Mouse (Mus musculus) hindbrain, embryonic 13.5 days (tissue): ENCODE measurements around the gene Hamp. TPM values are rescaled to one million over a fixed set of nuclear protein-coding genes. Genes with fewer than 3 reads are reported as not detected.
"Not testable (repeated sequence)": the region's sequence is repeated elsewhere in the genome, so short reads cannot be mapped to it uniquely, and the experiment has no call there.

Experiments
- ATAC-seq: fragments of 200-750 bp; cut with Nextera tagmentation; 2 replicates; pipeline ENCODE4 v1.8.0; 2017; ENCODE audit warnings: moderate TSS enrichment; ENCODE audit not compliant: low FRiP score
- H3K27ac ChIP-seq: fragments of 300-500 bp; sonication (generic); 2 replicates; pipeline ENCODE4 v1.5.1; 2015; ENCODE audit warnings: inconsistent platforms, mild to moderate bottlenecking, moderate library complexity
- H3K27me3 ChIP-seq: fragments of 300-500 bp; sonication (generic); 2 replicates; pipeline ENCODE4 v1.6.1; 2015; ENCODE audit warnings: mild to moderate bottlenecking, inconsistent platforms
- H3K36me3 ChIP-seq: fragments of 300-500 bp; sonication (generic); 2 replicates; pipeline ENCODE4 v1.6.1; 2015; ENCODE audit warnings: mild to moderate bottlenecking, inconsistent platforms
- H3K4me1 ChIP-seq: fragments of 300-500 bp; sonication (generic); replicated peaks from 2 replicates; pipeline ENCODE4 v1.6.1; 2015; ENCODE audit warnings: inconsistent platforms
- H3K4me2 ChIP-seq: fragments of 300-500 bp; sonication (generic); 2 replicates; pipeline ENCODE4 v1.6.1; 2015; ENCODE audit warnings: inconsistent platforms, mild to moderate bottlenecking, moderate library complexity
- H3K4me3 ChIP-seq: fragments of 300-500 bp; sonication (generic); 2 replicates; pipeline ENCODE4 v1.5.1; 2015; ENCODE audit warnings: mild to moderate bottlenecking, inconsistent platforms
- H3K9ac ChIP-seq: fragments of 300-500 bp; sonication (generic); 2 replicates; pipeline ENCODE4 v1.6.1; 2015; ENCODE audit warnings: mild to moderate bottlenecking, inconsistent platforms
- H3K9me3 ChIP-seq: fragments of 300-500 bp; sonication (generic); 2 replicates; pipeline ENCODE4 v1.6.1; 2016; ENCODE audit warnings: inconsistent platforms
- WGBS: fragments of 180-500 bp; shearing (Covaris S2); methylation state at CpG from one replicate; pipeline ENCODE4 v1.1.7; 2015; 5-methylcytosine and 5-hydroxymethylcytosine counted together
- polyA plus RNA-seq: library from polyadenylated mRNA; unstranded; fragments of >200 nt; fragmentation: Nextera tagmentation; extraction: Ambion mirVana; gene quantifications from 2 replicates; pipeline ENCODE4 v1.2.1, GENCODE M21; 2015

The Hamp gene
- polyA plus RNA-seq, 1 experiment from 2014 or later = not detected

- WGBS = 84% methylated on average over 3 of the region's 3 CpGs
- Histone ChIP-seq H3K4me1 (no peaks in the 10 kb centered on the region), H3K9ac (no peak overlapping the region), H3K9me3 (no peaks in the 10 kb centered on the region), H3K4me2 (no peak overlapping the region), H3K4me3 (no peak overlapping the region), H3K27me3 (no peaks in the 10 kb centered on the region), H3K36me3 (no peaks in the 10 kb centered on the region), H3K27ac (no peak overlapping the region)
- no peak for ATAC-seq
These were observed 19.8 kb downstream of the Hamp start for GRCm38 (mm10) chr7:30924071-30924470.

GRCm38 (mm10) chr7:30922490-30922889 is 21.3 kb downstream of the Hamp start:
- WGBS = 47% methylated on average over 3 of the region's 3 CpGs
- not testable (repeated sequence) for H3K27ac ChIP-seq, H3K36me3 ChIP-seq, H3K9ac ChIP-seq, H3K4me2 ChIP-seq, H3K27me3 ChIP-seq, H3K4me1 ChIP-seq, H3K9me3 ChIP-seq, H3K4me3 ChIP-seq, ATAC-seq

GRCm38 (mm10) chr7:30920217-30920616 is 23.6 kb downstream of the Hamp start:
- no peak overlapping the region for H3K27ac ChIP-seq
- H3K9ac ChIP-seq = no peak overlapping the region
- H3K4me3 ChIP-seq = no peak overlapping the region
- H3K27me3 ChIP-seq = no peaks in the 10 kb centered on the region
- no peaks in the 10 kb centered on the region for H3K4me1 ChIP-seq
- no peaks in the 10 kb centered on the region for H3K36me3 ChIP-seq
- WGBS = 76% methylated on average over 3 of the region's 3 CpGs
- ATAC-seq = no peak
- no peak overlapping the region for H3K4me2 ChIP-seq
- no peaks in the 10 kb centered on the region for H3K9me3 ChIP-seq

- no peaks in the 10 kb centered on the region for H3K36me3 ChIP-seq
- H3K4me1 ChIP-seq = no peaks in the 10 kb centered on the region
- ATAC-seq = no peak
- H3K9ac ChIP-seq = no peak overlapping the region
- H3K9me3 ChIP-seq = no peaks in the 10 kb centered on the region
- no peak overlapping the region for H3K4me3 ChIP-seq
- H3K27ac ChIP-seq = no peak overlapping the region
- no peaks in the 10 kb centered on the region for H3K27me3 ChIP-seq
- WGBS = 64% methylated on average over 4 of the region's 4 CpGs
- no peak overlapping the region for H3K4me2 ChIP-seq
These were observed 26.6 kb downstream of the Hamp start for GRCm38 (mm10) chr7:30917219-30917618.

- Histone ChIP-seq H3K9ac (no peak overlapping the region), H3K27me3 (no peaks in the 10 kb centered on the region), H3K36me3 (no peaks in the 10 kb centered on the region), H3K4me1 (no peaks in the 10 kb centered on the region), H3K4me3 (no peak overlapping the region), H3K4me2 (no peak overlapping the region), H3K27ac (no peak overlapping the region), H3K9me3 (no peaks in the 10 kb centered on the region)
- WGBS = 30% methylated on average over 6 of the region's 6 CpGs
- no peak for ATAC-seq
These were observed 27.1 kb downstream of the Hamp start for GRCm38 (mm10) chr7:30916713-30917112.

GRCm38 (mm10) chr7:30914732-30915131 is 29.1 kb downstream of the Hamp start, which contains the start of gene Mag:
Mag (minus strand) TSS chr7:30914873.
- H3K4me1 ChIP-seq = no peaks in the 10 kb centered on the region
- H3K27ac ChIP-seq = no peak within 1 kb of the TSS
- H3K36me3 ChIP-seq = no peaks in the 10 kb centered on the region
- H3K4me2 ChIP-seq = no peak within 1 kb of the TSS
- no peak within 1 kb of the TSS for H3K4me3 ChIP-seq
- no peaks in the 10 kb centered on the region for H3K9me3 ChIP-seq
- no peaks in the 10 kb centered on the region for H3K27me3 ChIP-seq
- no peak for ATAC-seq
- H3K9ac ChIP-seq = no peak within 1 kb of the TSS
- WGBS = 77% methylated on average over 8 of the region's 8 CpGs

- Histone ChIP-seq H3K4me3 (no peak overlapping the region), H3K4me1 (peaks cover 10% of the 10 kb centered on the region), H3K27me3 (peaks cover 13% of the 10 kb centered on the region; the same call in 1 of the 2 replicates), H3K27ac (no peak overlapping the region), H3K9ac (no peak overlapping the region), H3K4me2 (no peak overlapping the region), H3K36me3 (no peaks in the 10 kb centered on the region), H3K9me3 (no peaks in the 10 kb centered on the region)
- ATAC-seq = no peak
- WGBS = 85% methylated on average over 6 of the region's 6 CpGs
These were observed 34.1 kb downstream of the Hamp start for GRCm38 (mm10) chr7:30909773-30910172.

- Histone ChIP-seq H3K27me3 (peaks cover 13% of the 10 kb centered on the region; the same call in 1 of the 2 replicates), H3K27ac (no peak overlapping the region), H3K36me3 (no peaks in the 10 kb centered on the region), H3K4me2 (peak overlapping the region; percentile 60), H3K9me3 (no peaks in the 10 kb centered on the region), H3K4me1 (peaks cover 10% of the 10 kb centered on the region), H3K9ac (no peak overlapping the region), H3K4me3 (peak overlapping the region; percentile 30)
- WGBS = 32% methylated on average over 17 of the region's 17 CpGs
- peak; percentile 61; the same call in 1 of the 2 replicates for ATAC-seq
These were observed 34.8 kb downstream of the Hamp start for GRCm38 (mm10) chr7:30908992-30909431.

- WGBS = 3% methylated on average over 25 of the region's 26 CpGs
- Histone ChIP-seq H3K27me3 (peaks cover 13% of the 10 kb centered on the region; the same call in 1 of the 2 replicates), H3K4me2 (peak overlapping the region; percentile 60), H3K9me3 (no peaks in the 10 kb centered on the region), H3K9ac (peak overlapping the region; percentile 61), H3K27ac (no peak overlapping the region), H3K4me3 (peak overlapping the region; percentile 30), H3K36me3 (no peaks in the 10 kb centered on the region), H3K4me1 (peaks cover 10% of the 10 kb centered on the region)
- ATAC-seq = peak; percentile 59; the same call in 1 of the 2 replicates
These were observed 35.4 kb downstream of the Hamp start for GRCm38 (mm10) chr7:30908277-30908991.

- no peak overlapping the region for H3K4me3 ChIP-seq
- no peak overlapping the region for H3K4me2 ChIP-seq
- ATAC-seq = no peak
- no peaks in the 10 kb centered on the region for H3K9me3 ChIP-seq
- H3K36me3 ChIP-seq = no peaks in the 10 kb centered on the region
- peaks cover 10% of the 10 kb centered on the region for H3K4me1 ChIP-seq
- whole genome bisulfite sequencing = 66% methylated on average over 4 of the region's 4 CpGs
- no peak overlapping the region for H3K27ac ChIP-seq
- no peak overlapping the region for H3K9ac ChIP-seq
- H3K27me3 ChIP-seq = peaks cover 13% of the 10 kb centered on the region; the same call in 1 of the 2 replicates
These were observed 39.8 kb downstream of the Hamp start for GRCm38 (mm10) chr7:30904042-30904441.

- no peak for ATAC-seq
- no peaks in the 10 kb centered on the region for H3K27me3 ChIP-seq
- WGBS = 94% methylated on average over 3 of the region's 3 CpGs
These were observed 48.6 kb downstream of the Hamp start for GRCm38 (mm10) chr7:30895217-30895616.

GRCm38 (mm10) chr7:30892515-30892914 is 51.3 kb downstream of the Hamp start:
- Histone ChIP-seq H3K4me3 (no peak overlapping the region), H3K27ac (no peak overlapping the region), H3K4me2 (no peak overlapping the region), H3K4me1 (0 out of 2 replicates have a peak, but pooled peaks cover 3% of the 10 kb centered on the region), H3K27me3 (no peaks in the 10 kb centered on the region), H3K9me3 (no peaks in the 10 kb centered on the region), H3K36me3 (no peaks in the 10 kb centered on the region), H3K9ac (no peak overlapping the region)
- no peak for ATAC-seq
- 70% methylated on average over 3 of the region's 3 CpGs for WGBS

More at GRCm38 (mm10) chr7:30895217-30895616, 48.6 kb downstream of the Hamp start:
- Histone ChIP-seq H3K36me3 (no peaks in the 10 kb centered on the region), H3K4me1 (0 out of 2 replicates have a peak, but pooled peaks cover 3% of the 10 kb centered on the region), H3K4me3 (no peak overlapping the region), H3K9ac (no peak overlapping the region), H3K9me3 (no peaks in the 10 kb centered on the region), H3K4me2 (no peak overlapping the region), H3K27ac (no peak overlapping the region)
